Mouse (Mus musculus) bone marrow, adult 2 months (tissue): Measurements from ENCODE around the gene Aoc2.

Experiments
- CTCF ChIP-seq: fragments of 200-500 bp; IDR thresholded peaks from 2 replicates; pipeline ENCODE4 v1.5.1; 2011; ENCODE audit warnings: low read length, control low read depth; ENCODE audit not compliant: control insufficient read depth, insufficient read depth
- POLR2A ChIP-seq: fragments of 200-500 bp; IDR thresholded peaks from 2 replicates; pipeline ENCODE4 v1.6.1; 2011; ENCODE audit warnings: low read depth, mild to moderate bottlenecking, control low read depth, low read length, borderline replicate concordance; ENCODE audit not compliant: control insufficient read depth

- TF ChIP-seq CTCF (no peak), POLR2A (no peak)
Observed at GRCm38 (mm10) chr11:101357505-101358182, 32.8 kb downstream of the Aoc2 start.
